Mouse (Mus musculus) forebrain, embryonic 10.5 days (tissue): Measurements from ENCODE around the gene Ugcg. TPM values are rescaled to one million over a fixed set of nuclear protein-coding genes. Genes with fewer than 3 reads are reported as not detected.

ENCODE experiments used
- DNase-seq: peaks from one replicate; pipeline ENCODE4 v3.0.0-alpha.2; 2017; ENCODE audit warnings: low spot score; ENCODE audit errors: extremely low spot score
- H3K27ac ChIP-seq: fragments of 300-500 bp; sonication (generic); 2 replicates; pipeline ENCODE4 v1.5.1; 2016; ENCODE audit warnings: mild to moderate bottlenecking
- H3K27me3 ChIP-seq: fragments of 300-500 bp; sonication (generic); 2 replicates; pipeline ENCODE4 v1.6.1; 2016; ENCODE audit warnings: mild to moderate bottlenecking; ENCODE audit not compliant: poor library complexity, severe bottlenecking
- H3K36me3 ChIP-seq: fragments of 300-500 bp; sonication (generic); replicated peaks from 2 replicates; pipeline ENCODE4 v1.6.1; 2016; ENCODE audit warnings: mild to moderate bottlenecking, moderate library complexity
- H3K4me1 ChIP-seq: fragments of 300-500 bp; sonication (generic); 2 replicates; pipeline ENCODE4 v1.6.1; 2016
- H3K4me3 ChIP-seq: fragments of 300-500 bp; sonication (generic); 2 replicates; pipeline ENCODE4 v1.5.1; 2016; ENCODE audit warnings: mild to moderate bottlenecking, moderate library complexity
- H3K9me3 ChIP-seq: fragments of 300-500 bp; sonication (generic); 2 replicates; pipeline ENCODE4 v1.6.1; 2016; ENCODE audit warnings: mild to moderate bottlenecking, moderate library complexity
- WGBS: fragments of 180-500 bp; shearing (Covaris S2); methylation state at CpG from one replicate; pipeline ENCODE4 v1.1.7; 2016; 5-methylcytosine and 5-hydroxymethylcytosine counted together
- polyA plus RNA-seq: library from polyadenylated mRNA; unstranded; fragments of >200 nt; fragmentation: Nextera tagmentation; extraction: Ambion mirVana; gene quantifications from 2 replicates; pipeline ENCODE4 v1.2.1, GENCODE M21; 2016

Ugcg gene
- polyA plus RNA-seq, 1 experiment from 2014 or later: 11.7 TPM

- Histone ChIP-seq H3K27ac (no peak overlapping the region), H3K36me3 (no peaks in the 10 kb centered on the region), H3K9me3 (no peaks in the 10 kb centered on the region), H3K27me3 (no peaks in the 10 kb centered on the region), H3K4me1 (peaks cover 5% of the 10 kb centered on the region), H3K4me3 (no peak overlapping the region)
- 89% methylated on average over 2 of the region's 2 CpGs for WGBS
- DNase-seq: no peak
Measured at GRCm38 (mm10) chr4:59173181-59173922, 15.7 kb upstream of the Ugcg start.

- no peaks in the 10 kb centered on the region for H3K9me3 ChIP-seq
- 78% methylated on average over 4 of the region's 4 CpGs for WGBS
- H3K4me1 ChIP-seq: peaks cover 5% of the 10 kb centered on the region
- H3K27me3 ChIP-seq: no peaks in the 10 kb centered on the region
- DNase-seq: no peak
- no peak overlapping the region for H3K27ac ChIP-seq
- H3K36me3 ChIP-seq: no peaks in the 10 kb centered on the region
- no peak overlapping the region for H3K4me3 ChIP-seq
Measured at GRCm38 (mm10) chr4:59175003-59175402, 14.1 kb upstream of the Ugcg start.

DNA sequence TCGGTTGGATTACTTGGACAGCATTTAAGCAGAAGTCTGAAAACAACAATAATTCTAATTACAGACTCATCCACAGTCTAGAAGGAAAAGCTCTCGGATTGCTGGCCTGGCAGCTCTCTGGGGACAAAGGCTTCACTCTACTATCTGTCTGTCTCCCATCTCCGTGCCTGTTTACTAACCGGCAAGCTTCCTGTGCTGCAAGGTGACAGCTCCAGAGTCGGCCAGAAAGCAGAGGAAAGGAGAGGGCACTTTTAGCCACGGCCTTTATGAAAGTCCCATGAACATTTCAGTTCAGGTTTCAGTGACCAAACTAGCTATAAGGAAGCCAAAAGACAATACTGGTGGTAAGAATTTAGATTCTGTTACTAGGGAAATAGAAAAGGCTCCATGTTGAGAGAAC is 13.1 kb upstream of the Ugcg start:
- Histone ChIP-seq H3K27ac (no peak overlapping the region), H3K4me1 (peaks cover 5% of the 10 kb centered on the region), H3K27me3 (no peaks in the 10 kb centered on the region), H3K4me3 (no peak overlapping the region), H3K9me3 (no peaks in the 10 kb centered on the region), H3K36me3 (no peaks in the 10 kb centered on the region)
- DNase-seq: no peak
- WGBS: 62% methylated on average over 6 of the region's 6 CpGs

- no peak overlapping the region for H3K4me3 ChIP-seq
- H3K27ac ChIP-seq: no peak overlapping the region
- H3K36me3 ChIP-seq: no peaks in the 10 kb centered on the region
- no peaks in the 10 kb centered on the region for H3K27me3 ChIP-seq
- no peak for DNase-seq
- WGBS: 87% methylated on average over 2 of the region's 2 CpGs
- H3K9me3 ChIP-seq: no peaks in the 10 kb centered on the region
- H3K4me1 ChIP-seq: peaks cover 4% of the 10 kb centered on the region
Measured at GRCm38 (mm10) chr4:59177566-59177965, 11.5 kb upstream of the Ugcg start.

DNA sequence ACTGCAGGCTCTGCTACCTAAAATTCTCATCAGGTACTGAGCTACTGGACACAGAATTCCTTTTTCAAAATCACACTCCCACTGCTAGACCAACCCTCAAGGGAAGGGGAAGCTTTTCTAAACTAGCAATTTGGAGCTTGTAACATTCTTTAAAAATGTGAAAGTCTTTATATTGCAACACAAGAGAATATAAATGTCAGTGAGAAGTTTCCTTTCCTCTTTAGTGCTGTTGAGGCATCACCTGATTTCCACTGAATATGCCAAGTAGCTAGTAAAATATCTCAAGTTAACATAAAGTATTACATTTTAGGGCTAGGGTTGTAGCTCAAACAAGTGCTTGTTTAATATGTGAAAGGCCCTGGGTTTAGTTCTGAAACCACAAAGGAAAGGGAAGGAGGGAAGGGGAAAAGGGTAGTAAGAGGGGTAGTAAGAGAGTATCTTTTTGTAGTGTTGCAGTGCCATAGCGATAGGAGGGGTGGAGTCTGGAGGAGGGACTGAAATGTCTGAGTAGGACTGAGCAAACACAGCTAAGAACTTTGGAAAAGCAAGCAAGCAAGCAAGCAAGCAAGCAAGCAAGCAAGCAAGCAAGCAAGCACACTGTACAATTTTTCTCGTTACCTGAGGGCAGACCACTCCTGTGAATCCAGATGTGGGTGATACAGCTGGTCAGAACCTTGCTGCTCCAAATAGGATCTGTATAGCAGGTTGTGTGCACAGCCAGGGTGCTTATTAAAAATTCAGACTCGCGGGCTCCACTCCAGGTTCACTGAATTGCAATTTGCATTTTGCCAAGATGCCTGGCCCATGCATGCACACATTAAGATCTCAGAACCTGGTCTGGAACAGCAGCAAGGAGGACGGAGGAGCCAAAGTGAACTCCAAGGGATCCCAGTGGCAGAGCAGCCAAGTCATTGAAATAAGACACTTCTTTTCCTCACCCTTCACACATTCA is 7.5 kb upstream of the Ugcg start:
- no peak overlapping the region for H3K27ac ChIP-seq
- H3K27me3 ChIP-seq: no peaks in the 10 kb centered on the region
- 55% methylated on average over 5 of the region's 5 CpGs for WGBS
- H3K4me3 ChIP-seq: no peak overlapping the region
- no peaks in the 10 kb centered on the region for H3K9me3 ChIP-seq
- H3K4me1 ChIP-seq: no peaks in the 10 kb centered on the region
- no peaks in the 10 kb centered on the region for H3K36me3 ChIP-seq
- no peak for DNase-seq

DNA sequence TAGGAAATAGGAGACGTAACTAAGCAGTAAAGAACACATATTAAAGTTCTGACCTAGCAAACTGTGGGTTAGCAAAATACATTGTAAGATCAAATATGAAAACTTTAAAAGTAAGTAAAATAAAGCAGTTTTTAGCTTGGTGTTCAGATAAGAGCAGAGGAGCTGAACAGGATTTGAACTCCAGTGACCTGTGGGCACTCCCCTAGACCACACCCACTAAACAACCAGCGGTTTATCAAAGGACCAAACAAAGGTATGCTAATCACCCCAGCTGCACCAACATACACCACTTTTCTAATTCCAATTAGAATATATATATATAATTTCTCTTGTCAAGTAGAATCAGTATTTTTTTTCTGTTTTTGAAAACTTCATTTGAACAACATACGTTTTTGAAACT is 3.4 kb upstream of the Ugcg start:
- no peaks in the 10 kb centered on the region for H3K27me3 ChIP-seq
- no peaks in the 10 kb centered on the region for H3K36me3 ChIP-seq
- WGBS: 78% methylated on average over 3 of the region's 3 CpGs
- peaks cover 11% of the 10 kb centered on the region for H3K4me1 ChIP-seq
- no peak overlapping the region for H3K4me3 ChIP-seq
- H3K9me3 ChIP-seq: no peaks in the 10 kb centered on the region
- H3K27ac ChIP-seq: no peak overlapping the region
- DNase-seq: no peak

DNA sequence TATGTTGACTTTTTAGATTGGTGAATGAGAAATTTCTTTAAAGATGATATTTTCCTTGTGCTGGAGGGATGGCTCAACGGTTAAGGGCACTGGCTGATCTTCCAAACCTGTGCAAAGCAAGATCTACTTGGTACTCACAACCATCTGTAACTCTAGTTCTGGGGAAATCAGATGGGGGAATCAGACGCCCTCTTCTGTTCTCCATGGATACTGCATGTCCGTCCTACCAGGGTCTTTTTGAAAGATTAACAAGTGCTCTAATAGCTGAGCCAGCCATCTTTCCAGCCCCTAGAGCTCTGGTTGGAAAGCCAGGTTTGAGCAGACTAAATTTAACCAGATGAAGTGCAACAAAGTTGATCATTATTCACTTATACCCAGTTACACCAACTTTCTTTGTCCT is 1.8 kb upstream of the Ugcg start:
- WGBS: 25% methylated on average over 3 of the region's 3 CpGs
- Histone ChIP-seq H3K9me3 (no peaks in the 10 kb centered on the region), H3K27ac (no peak overlapping the region), H3K27me3 (no peaks in the 10 kb centered on the region), H3K4me1 (peaks cover 17% of the 10 kb centered on the region), H3K36me3 (peaks cover 8% of the 10 kb centered on the region), H3K4me3 (no peak overlapping the region)
- DNase-seq: peak; percentile 48

DNA sequence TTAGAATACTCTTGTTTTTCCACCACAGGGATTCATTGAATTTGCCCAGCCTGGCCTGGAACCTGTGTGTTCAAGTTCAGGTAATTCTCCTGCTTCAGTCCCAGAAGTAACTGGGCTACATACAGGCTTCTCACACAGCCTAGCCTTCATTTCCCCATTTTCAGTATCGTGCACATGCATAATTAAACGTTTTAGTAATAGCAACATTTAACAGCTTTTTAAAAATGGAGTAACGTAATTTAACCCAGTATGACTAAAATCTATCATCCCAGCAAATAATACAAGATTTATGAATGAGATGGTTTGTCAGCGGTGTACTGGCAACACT is 619 bp upstream of the Ugcg start:
- peak overlapping the region; percentile 83 for H3K4me3 ChIP-seq
- H3K36me3 ChIP-seq: peaks cover 10% of the 10 kb centered on the region
- peak overlapping the region; percentile 96 for H3K27ac ChIP-seq
- peaks cover 17% of the 10 kb centered on the region for H3K4me1 ChIP-seq
- WGBS: 42% methylated on average over 4 of the region's 4 CpGs
- no peak for DNase-seq
- H3K27me3 ChIP-seq: no peaks in the 10 kb centered on the region
- H3K9me3 ChIP-seq: no peaks in the 10 kb centered on the region

DNA sequence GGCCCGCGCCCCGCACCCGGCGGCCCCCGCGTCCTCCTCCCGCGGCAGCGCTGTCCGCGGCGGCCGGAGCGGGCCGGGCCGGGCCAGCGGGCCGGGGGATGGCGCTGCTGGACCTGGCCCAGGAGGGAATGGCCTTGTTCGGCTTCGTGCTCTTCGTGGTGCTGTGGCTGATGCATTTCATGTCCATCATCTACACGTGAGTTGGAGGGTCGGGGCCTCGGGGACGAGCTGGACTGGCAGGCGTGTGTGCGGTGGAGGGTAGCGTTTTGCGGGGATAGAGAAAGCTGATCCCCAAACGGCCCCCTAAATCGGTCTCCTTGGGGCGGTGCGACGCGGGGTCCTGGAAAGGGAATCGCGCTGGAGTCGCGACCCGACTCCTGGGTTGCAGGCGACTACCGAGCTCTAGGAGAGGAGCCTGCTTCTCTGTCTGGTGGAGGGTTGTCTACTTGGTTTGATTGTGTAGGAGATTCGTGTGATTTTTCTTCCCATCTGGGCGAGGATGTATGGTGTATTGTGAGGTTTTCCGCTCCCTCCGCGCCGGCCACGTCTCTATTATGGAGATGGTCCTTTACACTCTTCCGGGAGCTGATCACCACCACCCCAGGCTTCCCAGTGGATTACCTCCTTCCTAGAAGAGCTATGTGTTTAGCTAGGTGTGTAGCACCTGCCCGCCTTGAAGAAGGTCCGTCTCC is 635 bp downstream of the Ugcg start:
- H3K36me3 ChIP-seq: peaks cover 10% of the 10 kb centered on the region
- DNase-seq: peak; percentile 62
- no peaks in the 10 kb centered on the region for H3K27me3 ChIP-seq
- WGBS: 1% methylated on average over 51 of the region's 54 CpGs
- peak overlapping the region; percentile 96 for H3K27ac ChIP-seq
- H3K4me3 ChIP-seq: peak overlapping the region; percentile 83
- peaks cover 17% of the 10 kb centered on the region for H3K4me1 ChIP-seq
- no peaks in the 10 kb centered on the region for H3K9me3 ChIP-seq

DNA sequence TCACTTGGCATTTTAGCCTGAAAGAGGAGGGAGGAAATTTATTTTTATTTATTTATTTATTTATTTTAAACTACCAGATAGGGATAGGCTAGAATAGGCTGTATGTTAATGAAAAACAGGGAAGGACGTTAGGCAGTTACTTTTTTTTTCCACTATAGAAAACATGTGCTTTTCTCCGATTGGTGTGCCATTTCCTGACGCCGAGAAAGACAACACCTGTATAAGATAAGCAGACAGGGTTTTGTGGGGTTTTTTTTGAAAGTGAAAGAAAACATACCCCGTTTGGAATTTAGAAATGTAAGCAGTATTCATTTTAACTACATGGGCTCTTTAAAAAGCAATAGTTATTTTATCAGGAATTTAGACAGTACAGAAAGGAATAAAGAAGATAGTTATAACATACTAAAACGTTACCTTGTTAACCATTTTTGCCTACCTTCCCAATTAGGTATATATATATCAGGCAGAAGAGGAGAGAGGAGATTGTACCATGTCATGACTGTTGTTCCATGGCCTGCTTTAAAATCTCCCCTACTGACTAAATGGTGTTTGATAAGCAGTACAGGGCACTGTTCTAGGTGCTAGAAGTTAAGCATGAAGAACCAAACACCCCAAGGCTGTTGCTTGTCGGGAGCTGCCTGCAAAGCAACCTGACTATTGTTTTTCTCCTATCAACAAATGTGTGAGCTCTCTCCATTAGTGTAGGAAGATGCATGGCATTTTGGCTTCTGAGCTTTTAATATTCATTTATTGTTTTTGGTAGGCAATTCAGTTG is 1.8 kb downstream of the Ugcg start:
- no peaks in the 10 kb centered on the region for H3K27me3 ChIP-seq
- no peaks in the 10 kb centered on the region for H3K9me3 ChIP-seq
- H3K4me1 ChIP-seq: peaks cover 18% of the 10 kb centered on the region
- WGBS: 75% methylated on average over 7 of the region's 7 CpGs
- H3K27ac ChIP-seq: no peak overlapping the region
- peak overlapping the region; percentile 83 for H3K4me3 ChIP-seq
- DNase-seq: no peak
- H3K36me3 ChIP-seq: peaks cover 10% of the 10 kb centered on the region

GRCm38 (mm10) chr4:59194731-59195496 is 5.9 kb downstream of the Ugcg start:
- no peak for DNase-seq
- 94% methylated on average over 13 of the region's 13 CpGs for WGBS
- no peaks in the 10 kb centered on the region for H3K27me3 ChIP-seq
- no peaks in the 10 kb centered on the region for H3K9me3 ChIP-seq
- H3K27ac ChIP-seq: no peak overlapping the region
- peaks cover 39% of the 10 kb centered on the region for H3K4me1 ChIP-seq
- no peak overlapping the region for H3K4me3 ChIP-seq
- peaks cover 10% of the 10 kb centered on the region for H3K36me3 ChIP-seq
